Mouse (Mus musculus) liver, embryonic 14.5 days (tissue): ENCODE measurements around the gene Get4.

ENCODE experiments used
- CTCF ChIP-seq: IDR thresholded peaks from 2 replicates; pipeline ENCODE4 v1.5.1; 2016; ENCODE audit warnings: antibody characterized with exemption, low read depth, control low read depth
- EP300 ChIP-seq: IDR thresholded peaks from 2 replicates; pipeline ENCODE4 v1.6.1; 2016; ENCODE audit warnings: antibody characterized with exemption, low read depth

- TF ChIP-seq CTCF (no peak), EP300 (no peak)
Measured at GRCm38 (mm10) chr5:139256211-139256765, 4.2 kb downstream of the Get4 start.
